Mouse (Mus musculus) forebrain, embryonic 16.5 days (tissue): ENCODE measurements at regions not wholly inside any gene's neighbourhood (a gene's known extent, or its start where the extent isn't known, plus 50 kb on each side); places are given as distances from the start of the nearest gene placed in this dataset.

ENCODE experiments used
- ATAC-seq: fragments of 200-750 bp; cut with Nextera tagmentation; 2 replicates; pipeline ENCODE4 v1.8.0; 2017; ENCODE audit warnings: mild to moderate bottlenecking, moderate library complexity
- H3K27ac ChIP-seq: fragments of 300-500 bp; sonication (generic); 2 replicates; pipeline ENCODE4 v1.5.1; 2014; ENCODE audit warnings: low read length, control low read depth
- H3K27me3 ChIP-seq: fragments of 300-500 bp; sonication (generic); replicated peaks from 2 replicates; pipeline ENCODE4 v1.6.1; 2014; ENCODE audit warnings: low read length; ENCODE audit not compliant: control insufficient read depth, insufficient read depth
- H3K36me3 ChIP-seq: fragments of 300-500 bp; sonication (generic); 2 replicates; pipeline ENCODE4 v1.6.1; 2014; ENCODE audit not compliant: control insufficient read depth, insufficient read depth
- H3K4me1 ChIP-seq: fragments of 300-500 bp; sonication (generic); replicated peaks from 2 replicates; pipeline ENCODE4 v1.6.1; 2014; ENCODE audit warnings: low read length; ENCODE audit not compliant: control insufficient read depth, insufficient read depth
- H3K4me2 ChIP-seq: fragments of 300-500 bp; sonication (generic); 2 replicates; pipeline ENCODE4 v1.6.1; 2014; ENCODE audit warnings: mild to moderate bottlenecking, low read length, control low read depth
- H3K4me3 ChIP-seq: fragments of 300-500 bp; sonication (generic); replicated peaks from 2 replicates; pipeline ENCODE4 v1.5.1; 2014; ENCODE audit warnings: mild to moderate bottlenecking, low read length, control low read depth
- H3K9ac ChIP-seq: fragments of 300-500 bp; sonication (generic); replicated peaks from 2 replicates; pipeline ENCODE4 v1.6.1; 2014; ENCODE audit warnings: low read depth, low read length, control low read depth
- H3K9me3 ChIP-seq: fragments of 300-500 bp; sonication (generic); 2 replicates; pipeline ENCODE4 v1.6.1; 2016; ENCODE audit warnings: low read length; ENCODE audit not compliant: control insufficient read depth
- WGBS: fragments of 180-500 bp; shearing (Covaris S2); extraction: QIAGEN DNeasy Blood & Tissue Kit; methylation state at CpG from one replicate; pipeline ENCODE4 v1.1.7; 2014; 5-methylcytosine and 5-hydroxymethylcytosine counted together

DNA sequence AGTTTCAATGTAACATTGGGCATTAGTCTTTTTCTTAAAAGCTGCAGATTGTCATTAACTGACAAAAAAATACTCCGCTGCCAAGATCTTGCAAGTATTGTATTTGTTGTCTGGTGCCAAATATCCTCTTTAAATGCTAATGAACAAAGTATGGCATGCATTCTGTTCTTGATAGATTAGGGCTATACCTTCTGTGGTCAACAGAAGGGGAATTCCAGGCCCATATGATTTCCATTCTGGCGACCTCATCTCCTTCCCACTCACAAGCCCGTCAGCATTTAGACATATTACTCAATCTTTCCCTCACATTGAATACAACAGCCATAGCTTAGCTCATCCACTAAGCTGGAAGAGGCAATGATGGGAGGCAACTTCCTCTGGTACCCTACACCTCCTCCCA is 272.8 kb upstream of the Dach1 start:
- H3K4me3 ChIP-seq, result no peak overlapping the region
- WGBS, result 63% methylated on average over 3 of the region's 3 CpGs
- no peak overlapping the region for H3K4me2 ChIP-seq
- no peaks in the 10 kb centered on the region for H3K9me3 ChIP-seq
- no peak overlapping the region for H3K27ac ChIP-seq
- H3K4me1 ChIP-seq, result no peaks in the 10 kb centered on the region
- ATAC-seq, result peak; percentile 43; the same call in 1 of the 2 replicates
- H3K36me3 ChIP-seq, result no peaks in the 10 kb centered on the region
- no peak overlapping the region for H3K9ac ChIP-seq
- H3K27me3 ChIP-seq, result no peaks in the 10 kb centered on the region

DNA sequence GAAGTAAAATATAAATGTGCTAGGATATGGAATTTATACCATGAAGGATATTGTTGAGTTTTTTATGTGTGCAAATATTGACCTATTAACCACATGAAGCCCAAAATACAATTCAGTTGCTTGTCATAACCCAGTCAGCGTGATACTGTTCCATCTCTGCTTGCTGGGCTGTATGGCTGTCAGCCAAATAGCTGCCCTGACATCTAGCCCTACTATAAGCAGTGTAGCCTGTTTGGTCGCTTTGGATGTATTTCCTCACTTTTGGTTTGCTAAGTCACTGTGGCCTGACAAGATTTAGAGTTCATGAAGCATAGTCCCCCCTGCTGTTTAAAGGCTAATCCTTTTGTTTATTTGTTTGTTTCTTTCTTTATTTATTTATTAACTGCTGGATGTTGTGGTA is 272.4 kb upstream of the Dach1 start:
- Histone ChIP-seq H3K9ac (no peak overlapping the region), H3K4me3 (no peak overlapping the region), H3K27me3 (no peaks in the 10 kb centered on the region), H3K27ac (no peak overlapping the region), H3K4me1 (no peaks in the 10 kb centered on the region), H3K36me3 (no peaks in the 10 kb centered on the region), H3K9me3 (no peaks in the 10 kb centered on the region), H3K4me2 (no peak overlapping the region)
- ATAC-seq, result no peak
- 57% methylated on average over 2 of the region's 2 CpGs for WGBS

DNA sequence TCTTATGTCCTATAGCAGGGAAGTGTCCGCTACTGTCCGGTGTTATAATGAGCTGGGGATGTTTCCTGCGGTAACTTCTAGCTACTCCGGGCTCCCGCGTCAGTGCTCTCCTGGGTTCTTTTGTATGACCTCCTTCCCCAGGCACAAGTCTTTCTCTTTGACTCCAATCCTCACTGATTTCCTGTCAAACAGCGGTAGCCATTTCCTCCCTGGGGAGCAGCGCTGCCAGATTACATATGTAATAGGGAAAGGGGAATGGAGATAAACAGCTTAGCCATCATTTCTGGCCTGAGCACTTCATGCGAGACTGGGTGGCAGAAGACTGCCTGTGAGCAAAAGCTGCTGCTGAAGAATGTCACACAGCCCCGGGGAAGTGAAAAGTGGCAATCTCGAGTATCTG is 262.4 kb upstream of the Dach1 start:
- no peaks in the 10 kb centered on the region for H3K36me3 ChIP-seq
- H3K4me1 ChIP-seq, result no peaks in the 10 kb centered on the region
- H3K4me2 ChIP-seq, result no peak overlapping the region
- H3K9me3 ChIP-seq, result no peaks in the 10 kb centered on the region
- H3K9ac ChIP-seq, result no peak overlapping the region
- no peak overlapping the region for H3K4me3 ChIP-seq
- WGBS, result 65% methylated on average over 11 of the region's 11 CpGs
- ATAC-seq, result no peak
- no peaks in the 10 kb centered on the region for H3K27me3 ChIP-seq
- no peak overlapping the region for H3K27ac ChIP-seq

DNA sequence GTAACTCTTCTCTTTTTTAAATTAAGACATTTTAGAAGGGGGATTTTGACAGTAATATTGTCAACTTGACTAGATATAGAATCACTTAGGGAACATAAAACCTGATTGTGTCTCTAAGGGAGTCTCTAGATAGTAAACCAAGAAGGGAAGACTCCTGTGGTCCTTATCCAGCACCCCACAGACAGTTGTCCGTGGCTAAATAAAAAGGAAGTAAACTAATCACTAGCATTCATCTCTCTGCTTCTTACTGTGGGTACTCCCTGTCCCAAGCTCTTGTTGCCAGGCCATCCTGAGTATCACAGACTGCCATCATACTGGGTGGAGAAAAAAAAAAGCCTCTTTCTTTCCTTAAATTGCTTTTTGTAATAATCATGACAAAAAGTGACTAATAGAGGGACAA is 248.2 kb upstream of the Dach1 start:
- Histone ChIP-seq H3K4me1 (no peaks in the 10 kb centered on the region), H3K9ac (no peak overlapping the region), H3K36me3 (no peaks in the 10 kb centered on the region), H3K4me3 (no peak overlapping the region), H3K27me3 (no peaks in the 10 kb centered on the region), H3K9me3 (no peaks in the 10 kb centered on the region), H3K27ac (no peak overlapping the region), H3K4me2 (no peak overlapping the region)
- ATAC-seq, result no peak
- WGBS, result 60% methylated on average over 1 of the region's 1 CpGs

DNA sequence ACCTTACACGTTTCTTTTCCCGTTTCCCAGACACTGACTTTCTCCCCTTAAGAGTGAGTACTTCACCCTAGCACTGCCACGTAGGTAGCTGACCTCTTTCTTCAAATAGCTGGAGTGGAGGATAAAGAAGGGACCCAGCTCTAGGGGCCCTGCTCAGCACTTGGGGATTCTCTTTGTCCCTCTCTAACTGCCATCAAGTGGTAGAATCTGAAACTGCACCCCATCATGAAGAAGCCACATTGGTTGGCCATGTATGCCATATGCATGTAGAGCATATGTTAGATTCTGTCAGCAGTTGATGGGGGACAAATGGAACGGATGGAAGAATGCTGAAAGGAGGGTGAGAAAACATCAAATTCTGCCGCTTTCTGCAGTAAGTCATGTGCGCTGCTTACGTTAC is 244.6 kb upstream of the Dach1 start:
- Histone ChIP-seq H3K4me1 (no peaks in the 10 kb centered on the region), H3K4me3 (no peak overlapping the region), H3K4me2 (no peak overlapping the region), H3K27ac (no peak overlapping the region), H3K36me3 (no peaks in the 10 kb centered on the region), H3K9ac (no peak overlapping the region), H3K27me3 (no peaks in the 10 kb centered on the region), H3K9me3 (no peaks in the 10 kb centered on the region)
- 58% methylated on average over 7 of the region's 7 CpGs for WGBS
- ATAC-seq, result 0 out of 2 replicates have a peak, but pooled peaks have one; percentile 18

DNA sequence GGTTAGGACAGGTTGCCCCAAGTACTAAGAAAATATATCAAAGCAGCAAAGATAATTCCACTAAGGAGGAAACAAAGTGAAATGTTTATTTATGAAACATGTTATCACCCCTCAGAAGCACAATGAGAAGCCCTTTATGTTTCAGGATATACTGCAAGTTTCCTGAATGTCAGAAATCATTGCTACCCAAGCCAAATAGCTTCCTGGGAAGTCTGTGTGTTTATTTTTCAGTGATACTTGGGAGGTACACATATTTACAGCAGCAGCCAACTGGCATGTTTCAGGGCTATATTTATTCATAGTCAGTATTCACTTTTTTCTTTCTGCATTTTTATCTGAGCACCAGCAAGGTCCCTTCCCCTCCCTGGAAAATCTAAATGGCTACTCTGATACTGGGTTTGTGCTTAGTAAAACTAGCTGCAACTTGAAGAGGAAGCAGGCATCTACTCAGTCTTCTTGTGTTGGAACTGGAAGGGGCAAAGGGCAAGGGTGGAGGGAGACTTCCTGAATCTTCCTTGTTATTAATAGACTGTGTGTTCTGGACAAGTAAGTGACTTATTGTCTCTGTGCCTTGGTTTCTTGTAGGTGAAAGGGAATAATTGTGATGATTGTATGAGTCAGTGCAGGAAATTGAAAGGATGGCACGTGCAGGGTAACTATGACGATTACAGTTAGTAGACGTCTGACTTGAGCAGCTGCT is 236.5 kb upstream of the Dach1 start:
- Histone ChIP-seq H3K4me1 (peaks cover 3% of the 10 kb centered on the region; the same call in 1 of the 2 replicates), H3K36me3 (no peaks in the 10 kb centered on the region), H3K9me3 (no peaks in the 10 kb centered on the region), H3K9ac (no peak overlapping the region), H3K4me3 (no peak overlapping the region), H3K4me2 (no peak overlapping the region), H3K27me3 (no peaks in the 10 kb centered on the region), H3K27ac (no peak overlapping the region)
- ATAC-seq, result no peak
- WGBS, result 61% methylated on average over 3 of the region's 3 CpGs

DNA sequence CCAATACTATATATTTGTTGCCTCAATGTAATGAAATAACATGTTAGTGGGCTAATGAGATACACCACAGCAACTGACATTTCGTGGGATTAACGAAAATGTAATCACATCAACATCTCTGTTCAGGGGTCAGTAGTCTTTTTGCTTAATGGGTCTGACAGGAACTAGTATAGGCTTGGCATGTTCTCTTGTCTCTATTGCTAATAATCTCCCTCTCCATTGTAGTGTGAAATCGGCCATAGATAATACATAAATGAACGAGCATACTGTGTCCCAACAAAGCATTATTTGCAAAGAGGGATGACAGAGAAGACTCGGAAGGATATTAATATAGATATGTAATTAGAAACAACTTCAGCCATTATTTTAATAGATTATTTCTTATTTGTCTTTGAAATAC is 234.5 kb upstream of the Dach1 start:
- H3K9ac ChIP-seq, result no peak overlapping the region
- H3K4me1 ChIP-seq, result peaks cover 3% of the 10 kb centered on the region; the same call in 1 of the 2 replicates
- H3K27me3 ChIP-seq, result no peaks in the 10 kb centered on the region
- no peak overlapping the region for H3K4me2 ChIP-seq
- ATAC-seq, result no peak
- H3K36me3 ChIP-seq, result no peaks in the 10 kb centered on the region
- H3K9me3 ChIP-seq, result no peaks in the 10 kb centered on the region
- H3K4me3 ChIP-seq, result no peak overlapping the region
- H3K27ac ChIP-seq, result no peak overlapping the region
- WGBS, result 76% methylated on average over 5 of the region's 5 CpGs

DNA sequence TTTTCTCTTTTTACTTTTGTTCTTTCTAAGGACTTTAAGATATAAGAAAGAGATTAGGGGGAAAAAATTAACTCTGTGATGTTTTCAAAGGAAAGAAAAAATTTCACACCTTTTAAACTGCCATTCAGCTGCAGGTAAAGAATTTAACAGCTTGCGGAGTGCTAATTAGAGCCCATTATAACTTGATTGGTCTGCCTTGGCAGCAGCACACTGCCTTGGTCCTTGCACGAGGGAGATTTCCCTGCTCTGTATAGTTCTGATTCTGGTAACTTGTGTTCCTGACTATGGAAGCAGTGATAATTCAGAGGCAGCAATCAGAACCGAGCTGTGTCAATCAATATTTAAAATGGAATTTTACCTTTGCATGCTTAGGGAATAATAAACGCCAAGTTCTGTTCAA is 218.3 kb upstream of the Dach1 start:
- Histone ChIP-seq H3K27ac (no peak overlapping the region), H3K36me3 (no peaks in the 10 kb centered on the region), H3K9me3 (no peaks in the 10 kb centered on the region), H3K9ac (no peak overlapping the region), H3K27me3 (no peaks in the 10 kb centered on the region), H3K4me2 (no peak overlapping the region), H3K4me1 (0 out of 2 replicates have a peak, but pooled peaks cover 3% of the 10 kb centered on the region), H3K4me3 (no peak overlapping the region)
- peak; percentile 82 for ATAC-seq
- 32% methylated on average over 4 of the region's 4 CpGs for WGBS
